Mouse (Mus musculus): ENCODE results near the gene Lyrm7.
"Not testable (repeated sequence)": the region's sequence is repeated elsewhere in the genome, so short reads cannot be mapped to it uniquely, and the experiment has no call there.

Gene Lyrm7

GRCm38 (mm10) chr11:54860256-54861038, at the start of gene Lyrm7:
Lyrm7 (minus strand) TSS chr11:54860916.
- peak; percentile 98 for DNase-seq

GRCm38 (mm10) chr11:54910081-54910665, 49.5 kb upstream of the Lyrm7 start:
- DNase-seq: no peak

- no peak for DNase-seq
These were observed 48.6 kb upstream of the Lyrm7 start for GRCm38 (mm10) chr11:54909273-54909672.

GRCm38 (mm10) chr11:54907259-54907658, 46.5 kb upstream of the Lyrm7 start:
- no peak for DNase-seq

- no peak for DNase-seq
These were observed 45.8 kb upstream of the Lyrm7 start for GRCm38 (mm10) chr11:54906466-54906865.

GRCm38 (mm10) chr11:54905931-54906330, 45.2 kb upstream of the Lyrm7 start:
- no peak for DNase-seq

- no peak for DNase-seq
These were observed 44.4 kb upstream of the Lyrm7 start for GRCm38 (mm10) chr11:54905086-54905485.

GRCm38 (mm10) chr11:54903940-54904706, 43.4 kb upstream of the Lyrm7 start:
- no peak for DNase-seq

- no peak for DNase-seq
These were observed 42.6 kb upstream of the Lyrm7 start for GRCm38 (mm10) chr11:54903339-54903738.

GRCm38 (mm10) chr11:54902333-54903323, 41.9 kb upstream of the Lyrm7 start, which contains the start of gene Gpx3:
Gpx3 (plus strand) TSS chr11:54902453.
- peak; percentile 46 for DNase-seq

- no peak for DNase-seq
These were observed 38.9 kb upstream of the Lyrm7 start for GRCm38 (mm10) chr11:54899657-54900056.

GRCm38 (mm10) chr11:54897470-54897869, 36.8 kb upstream of the Lyrm7 start:
- DNase-seq: no peak

- DNase-seq: not testable (repeated sequence)
These were observed 35.9 kb upstream of the Lyrm7 start for GRCm38 (mm10) chr11:54896646-54897045.

GRCm38 (mm10) chr11:54894589-54894988, 33.9 kb upstream of the Lyrm7 start:
- no peak for DNase-seq

GRCm38 (mm10) chr11:54892091-54892490, 31.4 kb upstream of the Lyrm7 start:
- no peak for DNase-seq

- DNase-seq: no peak
These were observed 30.6 kb upstream of the Lyrm7 start for GRCm38 (mm10) chr11:54891341-54891740.

- DNase-seq: no peak
These were observed 27.2 kb upstream of the Lyrm7 start for GRCm38 (mm10) chr11:54887927-54888326.

- DNase-seq: no peak
These were observed 24.7 kb upstream of the Lyrm7 start for GRCm38 (mm10) chr11:54885406-54885805.

- DNase-seq: no peak
These were observed 24.2 kb upstream of the Lyrm7 start for GRCm38 (mm10) chr11:54884937-54885336.

- DNase-seq: no peak
These were observed 23.6 kb upstream of the Lyrm7 start for GRCm38 (mm10) chr11:54884197-54884828.

GRCm38 (mm10) chr11:54882671-54883070, 22.0 kb upstream of the Lyrm7 start:
- no peak for DNase-seq

GRCm38 (mm10) chr11:54881051-54881474, 20.3 kb upstream of the Lyrm7 start:
- no peak for DNase-seq

Measured in right cerebral cortex, adult 18-20 months (tissue).